Mouse (Mus musculus): ENCODE results near the gene 9930022D16Rik. TPM values are rescaled to one million over a fixed set of nuclear protein-coding genes. Genes with fewer than 3 reads are reported as not detected.

Gene 9930022D16Rik
- not detected in 2 replicates for polyA plus RNA-seq (2016; fragmentation: Nextera tagmentation; extraction: Ambion mirVana)

DNA sequence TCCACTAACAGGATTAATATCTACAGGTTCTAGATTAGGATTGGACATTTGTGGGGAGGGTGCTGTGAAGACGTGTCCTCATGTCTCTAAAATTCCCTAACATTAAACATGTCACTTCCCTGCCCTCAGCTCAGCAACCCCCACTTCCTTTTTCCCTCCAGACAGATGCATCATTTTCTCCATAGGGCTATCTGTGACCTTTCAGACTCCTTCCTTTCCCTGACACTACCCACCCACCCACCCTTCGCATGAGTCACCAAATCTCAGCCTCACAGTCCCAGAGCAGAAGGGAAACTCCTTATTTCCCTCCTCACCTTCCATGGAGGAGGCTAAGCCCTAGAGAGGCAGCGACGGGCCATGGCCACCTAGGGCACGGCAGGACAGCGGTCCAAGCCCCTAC lies at the start of gene 9930022D16Rik:
9930022D16Rik (plus strand) TSS at position 301 of the 400 bp plus-strand sequence.
- no peaks in the 10 kb centered on the region for H3K27me3 ChIP-seq
- H3K27ac ChIP-seq = no peak within 1 kb of the TSS
- 0 out of 2 replicates have a peak within 1 kb of the TSS, but pooled peaks have one; percentile 8 for H3K9ac ChIP-seq (replicated peaks)
- no peaks in the 10 kb centered on the region for H3K4me1 ChIP-seq (replicated peaks)
- no peak for ATAC-seq (ENCODE audit: insufficient number of reproducible peaks, insufficient read depth, low FRiP score, low TSS enrichment, low read depth)
- WGBS = 84% methylated on average over 6 of the region's 6 CpGs
- H3K4me2 ChIP-seq = no peak within 1 kb of the TSS
- H3K36me3 ChIP-seq = no peaks in the 10 kb centered on the region
- H3K9me3 ChIP-seq = 0 out of 2 replicates have a peak, but pooled peaks cover 4% of the 10 kb centered on the region
- no peak within 1 kb of the TSS for H3K4me3 ChIP-seq (replicated peaks)

GRCm38 (mm10) chr11:109364337-109364736 lies 49.4 kb upstream of the 9930022D16Rik start:
- peak overlapping the region; percentile 87; the same call in 1 of the 2 replicates for H3K4me3 ChIP-seq (replicated peaks)
- WGBS = 58% methylated on average over 2 of the region's 2 CpGs
- H3K36me3 ChIP-seq = peaks cover 41% of the 10 kb centered on the region
- no peak overlapping the region for H3K9ac ChIP-seq (replicated peaks)
- H3K4me1 ChIP-seq (replicated peaks) = peaks cover 33% of the 10 kb centered on the region
- no peaks in the 10 kb centered on the region for H3K27me3 ChIP-seq
- no peak for ATAC-seq (ENCODE audit: insufficient number of reproducible peaks, insufficient read depth, low FRiP score, low TSS enrichment, low read depth)
- no peaks in the 10 kb centered on the region for H3K9me3 ChIP-seq
- peak overlapping the region; percentile 73 for H3K4me2 ChIP-seq
- H3K27ac ChIP-seq = no peak overlapping the region

- 86% methylated on average over 10 of the region's 10 CpGs for WGBS
- H3K27ac ChIP-seq = no peak overlapping the region
- H3K4me2 ChIP-seq = peak overlapping the region; percentile 73
- H3K4me1 ChIP-seq (replicated peaks) = peaks cover 33% of the 10 kb centered on the region
- no peaks in the 10 kb centered on the region for H3K9me3 ChIP-seq
- no peak for ATAC-seq (ENCODE audit: insufficient number of reproducible peaks, insufficient read depth, low FRiP score, low TSS enrichment, low read depth)
- no peaks in the 10 kb centered on the region for H3K27me3 ChIP-seq
- H3K4me3 ChIP-seq (replicated peaks) = no peak overlapping the region; the same call in 1 of the 2 replicates
- peaks cover 46% of the 10 kb centered on the region for H3K36me3 ChIP-seq
- H3K9ac ChIP-seq (replicated peaks) = no peak overlapping the region
Measured at GRCm38 (mm10) chr11:109364881-109365280, 48.8 kb upstream of the 9930022D16Rik start.

DNA sequence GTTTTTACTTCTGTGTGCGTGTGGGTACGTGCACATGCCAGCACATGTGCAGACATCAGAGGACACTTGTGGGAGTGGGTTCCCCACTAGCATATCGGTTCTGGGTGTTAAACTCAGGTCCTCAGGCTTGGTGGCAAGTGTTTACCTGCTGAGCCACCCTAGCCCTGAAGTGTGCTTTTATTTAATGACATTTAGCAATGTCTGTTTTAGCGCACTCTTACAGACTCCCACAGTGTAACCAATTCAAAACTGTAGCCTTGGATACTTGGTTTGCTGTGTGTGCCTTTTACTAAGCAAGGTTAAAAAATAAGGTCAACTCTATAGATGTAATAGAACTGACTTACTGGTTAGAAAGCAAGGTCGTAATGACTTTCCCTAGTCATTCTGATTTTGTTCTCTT lies 47.9 kb upstream of the 9930022D16Rik start:
- Histone ChIP-seq H3K4me3 (replicated peaks) (no peak overlapping the region), H3K27ac (no peak overlapping the region), H3K9ac (replicated peaks) (no peak overlapping the region), H3K4me1 (replicated peaks) (peaks cover 37% of the 10 kb centered on the region), H3K36me3 (peaks cover 52% of the 10 kb centered on the region), H3K27me3 (no peaks in the 10 kb centered on the region), H3K9me3 (no peaks in the 10 kb centered on the region), H3K4me2 (no peak overlapping the region)
- no peak for ATAC-seq (ENCODE audit: insufficient number of reproducible peaks, insufficient read depth, low FRiP score, low TSS enrichment, low read depth)
- 96% methylated on average over 5 of the region's 5 CpGs for WGBS

GRCm38 (mm10) chr11:109366802-109367579 lies 46.7 kb upstream of the 9930022D16Rik start:
- H3K9ac ChIP-seq (replicated peaks) = no peak overlapping the region
- no peak for ATAC-seq (ENCODE audit: insufficient number of reproducible peaks, insufficient read depth, low FRiP score, low TSS enrichment, low read depth)
- H3K36me3 ChIP-seq = peaks cover 52% of the 10 kb centered on the region
- H3K4me3 ChIP-seq (replicated peaks) = no peak overlapping the region
- H3K4me1 ChIP-seq (replicated peaks) = peaks cover 32% of the 10 kb centered on the region
- no peak overlapping the region for H3K27ac ChIP-seq
- WGBS = 88% methylated on average over 15 of the region's 15 CpGs
- no peak overlapping the region for H3K4me2 ChIP-seq
- no peaks in the 10 kb centered on the region for H3K9me3 ChIP-seq
- no peaks in the 10 kb centered on the region for H3K27me3 ChIP-seq

GRCm38 (mm10) chr11:109369026-109369637 lies 44.6 kb upstream of the 9930022D16Rik start:
- Histone ChIP-seq H3K4me3 (replicated peaks) (no peak overlapping the region), H3K27me3 (no peaks in the 10 kb centered on the region), H3K4me2 (no peak overlapping the region), H3K36me3 (peaks cover 60% of the 10 kb centered on the region), H3K4me1 (replicated peaks) (peaks cover 31% of the 10 kb centered on the region), H3K9ac (replicated peaks) (no peak overlapping the region), H3K27ac (no peak overlapping the region), H3K9me3 (peaks cover 3% of the 10 kb centered on the region; the same call in 1 of the 2 replicates)
- WGBS = 89% methylated on average over 3 of the region's 3 CpGs
- ATAC-seq (ENCODE audit: insufficient number of reproducible peaks, insufficient read depth, low FRiP score, low TSS enrichment, low read depth) = no peak

GRCm38 (mm10) chr11:109375412-109375811 lies 38.3 kb upstream of the 9930022D16Rik start:
- Histone ChIP-seq H3K9me3 (peaks cover 4% of the 10 kb centered on the region; the same call in 1 of the 2 replicates), H3K9ac (replicated peaks) (no peak overlapping the region), H3K4me2 (no peak overlapping the region), H3K27ac (0 out of 2 replicates have a peak overlapping the region, but pooled peaks have one; percentile 23), H3K27me3 (no peaks in the 10 kb centered on the region), H3K4me1 (replicated peaks) (peaks cover 32% of the 10 kb centered on the region), H3K36me3 (peaks cover 11% of the 10 kb centered on the region; the same call in 1 of the 2 replicates), H3K4me3 (replicated peaks) (no peak overlapping the region)
- no peak for ATAC-seq (ENCODE audit: insufficient number of reproducible peaks, insufficient read depth, low FRiP score, low TSS enrichment, low read depth)
- 69% methylated on average over 7 of the region's 7 CpGs for WGBS

- Histone ChIP-seq H3K4me3 (replicated peaks) (no peak overlapping the region), H3K4me2 (peak overlapping the region; percentile 1; the same call in 1 of the 2 replicates), H3K36me3 (peaks cover 9% of the 10 kb centered on the region; the same call in 1 of the 2 replicates), H3K4me1 (replicated peaks) (peaks cover 30% of the 10 kb centered on the region), H3K27me3 (no peaks in the 10 kb centered on the region), H3K9me3 (peaks cover 4% of the 10 kb centered on the region; the same call in 1 of the 2 replicates), H3K27ac (peak overlapping the region; percentile 68; the same call in 1 of the 2 replicates), H3K9ac (replicated peaks) (no peak overlapping the region)
- WGBS = 19% methylated on average over 7 of the region's 7 CpGs
- no peak for ATAC-seq (ENCODE audit: insufficient number of reproducible peaks, insufficient read depth, low FRiP score, low TSS enrichment, low read depth)
Measured at GRCm38 (mm10) chr11:109376484-109377143, 37.1 kb upstream of the 9930022D16Rik start.

- H3K9ac ChIP-seq (replicated peaks) = 0 out of 2 replicates have a peak overlapping the region, but pooled peaks have one; percentile 19
- no peak for ATAC-seq (ENCODE audit: insufficient number of reproducible peaks, insufficient read depth, low FRiP score, low TSS enrichment, low read depth)
- peaks cover 4% of the 10 kb centered on the region; the same call in 1 of the 2 replicates for H3K9me3 ChIP-seq
- no peak overlapping the region for H3K27ac ChIP-seq
- no peak overlapping the region for H3K4me3 ChIP-seq (replicated peaks)
- peaks cover 9% of the 10 kb centered on the region; the same call in 1 of the 2 replicates for H3K36me3 ChIP-seq
- H3K4me2 ChIP-seq = 0 out of 2 replicates have a peak overlapping the region, but pooled peaks have one; percentile 3
- no peaks in the 10 kb centered on the region for H3K27me3 ChIP-seq
- WGBS = 28% methylated on average over 10 of the region's 10 CpGs
- H3K4me1 ChIP-seq (replicated peaks) = peaks cover 30% of the 10 kb centered on the region
Measured at GRCm38 (mm10) chr11:109377477-109377876, 36.2 kb upstream of the 9930022D16Rik start.

GRCm38 (mm10) chr11:109378051-109378450 lies 35.7 kb upstream of the 9930022D16Rik start:
- no peaks in the 10 kb centered on the region for H3K27me3 ChIP-seq
- 76% methylated on average over 7 of the region's 7 CpGs for WGBS

More at GRCm38 (mm10) chr11:109378051-109378450, 35.7 kb upstream of the 9930022D16Rik start:
- Histone ChIP-seq H3K36me3 (peaks cover 9% of the 10 kb centered on the region; the same call in 1 of the 2 replicates), H3K4me2 (no peak overlapping the region), H3K9me3 (peaks cover 4% of the 10 kb centered on the region; the same call in 1 of the 2 replicates), H3K4me3 (replicated peaks) (no peak overlapping the region), H3K4me1 (replicated peaks) (peaks cover 30% of the 10 kb centered on the region), H3K27ac (no peak overlapping the region), H3K9ac (replicated peaks) (no peak overlapping the region)
- no peak for ATAC-seq (ENCODE audit: insufficient number of reproducible peaks, insufficient read depth, low FRiP score, low TSS enrichment, low read depth)
